Mouse (Mus musculus): Measurements from ENCODE around the gene Prkar1a. TPM values are rescaled to one million over a fixed set of nuclear protein-coding genes. Genes with fewer than 3 reads are reported as not detected.
A peak's percentile ranks its signal among the peaks of the same experiment; 100 is the strongest.

Prkar1a gene
- polyA plus RNA-seq, 1 experiment from 2014 or later: 395 TPM

- no peak for ATAC-seq (ENCODE audit: low FRiP score, low TSS enrichment)
- no peak overlapping the region for H3K4me3 ChIP-seq (ENCODE audit: low read length)
- no peak overlapping the region for H3K9ac ChIP-seq (replicated peaks; ENCODE audit: low read length)
- H3K27ac ChIP-seq (ENCODE audit: low read length): no peak overlapping the region
- no peaks in the 10 kb centered on the region for H3K9me3 ChIP-seq (ENCODE audit: low read length)
- no peak overlapping the region for H3K4me2 ChIP-seq (replicated peaks; ENCODE audit: low read depth, low read length)
- H3K27me3 ChIP-seq (ENCODE audit: insufficient read depth, low read length): no peaks in the 10 kb centered on the region
- peaks cover 23% of the 10 kb centered on the region for H3K4me1 ChIP-seq (ENCODE audit: insufficient read depth, low read length)
- no peaks in the 10 kb centered on the region for H3K36me3 ChIP-seq (ENCODE audit: insufficient read depth, low read length)
- 41% methylated on average over 6 of the region's 6 CpGs for WGBS
Measured at GRCm38 (mm10) chr11:109700761-109701160, 51.6 kb downstream of the Prkar1a start.

GRCm38 (mm10) chr11:109702031-109702815 lies 53.0 kb downstream of the Prkar1a start:
- no peaks in the 10 kb centered on the region for H3K36me3 ChIP-seq (ENCODE audit: insufficient read depth, low read length)
- H3K9me3 ChIP-seq (ENCODE audit: low read length): no peaks in the 10 kb centered on the region
- 45% methylated on average over 10 of the region's 10 CpGs for WGBS
- no peak overlapping the region for H3K4me3 ChIP-seq (ENCODE audit: low read length)
- H3K9ac ChIP-seq (replicated peaks; ENCODE audit: low read length): 0 out of 2 replicates have a peak overlapping the region, but pooled peaks have one; percentile 22
- peak; percentile 61; the same call in 1 of the 2 replicates for ATAC-seq (ENCODE audit: low FRiP score, low TSS enrichment)
- H3K4me2 ChIP-seq (replicated peaks; ENCODE audit: low read depth, low read length): no peak overlapping the region
- peak overlapping the region; percentile 58; the same call in 1 of the 2 replicates for H3K27ac ChIP-seq (ENCODE audit: low read length)
- peaks cover 23% of the 10 kb centered on the region for H3K4me1 ChIP-seq (ENCODE audit: insufficient read depth, low read length)
- H3K27me3 ChIP-seq (ENCODE audit: insufficient read depth, low read length): no peaks in the 10 kb centered on the region

- no peak for ATAC-seq (ENCODE audit: low FRiP score, low TSS enrichment)
- 25% methylated on average over 9 of the region's 9 CpGs for WGBS
Measured at GRCm38 (mm10) chr11:109703845-109704244, 54.6 kb downstream of the Prkar1a start.

GRCm38 (mm10) chr11:109704311-109705205 lies 55.4 kb downstream of the Prkar1a start:
- H3K4me3 ChIP-seq (ENCODE audit: low read length): no peak overlapping the region
- no peaks in the 10 kb centered on the region for H3K27me3 ChIP-seq (ENCODE audit: insufficient read depth, low read length)
- H3K27ac ChIP-seq (ENCODE audit: low read length): no peak overlapping the region
- peaks cover 23% of the 10 kb centered on the region for H3K4me1 ChIP-seq (ENCODE audit: insufficient read depth, low read length)
- 0 out of 2 replicates have a peak, but pooled peaks have one; percentile 20 for ATAC-seq (ENCODE audit: low FRiP score, low TSS enrichment)
- H3K4me2 ChIP-seq (replicated peaks; ENCODE audit: low read depth, low read length): no peak overlapping the region
- H3K36me3 ChIP-seq (ENCODE audit: insufficient read depth, low read length): no peaks in the 10 kb centered on the region
- H3K9ac ChIP-seq (replicated peaks; ENCODE audit: low read length): no peak overlapping the region
- no peaks in the 10 kb centered on the region for H3K9me3 ChIP-seq (ENCODE audit: low read length)
- 64% methylated on average over 22 of the region's 22 CpGs for WGBS

More at GRCm38 (mm10) chr11:109703845-109704244, 54.6 kb downstream of the Prkar1a start:
- Histone ChIP-seq H3K9me3 (ENCODE audit: low read length) (no peaks in the 10 kb centered on the region), H3K27me3 (ENCODE audit: insufficient read depth, low read length) (no peaks in the 10 kb centered on the region), H3K9ac (replicated peaks; ENCODE audit: low read length) (no peak overlapping the region), H3K4me2 (replicated peaks; ENCODE audit: low read depth, low read length) (no peak overlapping the region), H3K27ac (ENCODE audit: low read length) (no peak overlapping the region), H3K4me1 (ENCODE audit: insufficient read depth, low read length) (peaks cover 23% of the 10 kb centered on the region), H3K4me3 (ENCODE audit: low read length) (no peak overlapping the region), H3K36me3 (ENCODE audit: insufficient read depth, low read length) (no peaks in the 10 kb centered on the region)

GRCm38 (mm10) chr11:109705336-109706054 lies 56.3 kb downstream of the Prkar1a start:
- peaks cover 23% of the 10 kb centered on the region for H3K4me1 ChIP-seq (ENCODE audit: insufficient read depth, low read length)
- no peaks in the 10 kb centered on the region for H3K9me3 ChIP-seq (ENCODE audit: low read length)
- ATAC-seq (ENCODE audit: low FRiP score, low TSS enrichment): no peak
- H3K9ac ChIP-seq (replicated peaks; ENCODE audit: low read length): no peak overlapping the region
- H3K27me3 ChIP-seq (ENCODE audit: insufficient read depth, low read length): no peaks in the 10 kb centered on the region
- no peak overlapping the region for H3K4me3 ChIP-seq (ENCODE audit: low read length)
- 75% methylated on average over 9 of the region's 9 CpGs for WGBS
- no peaks in the 10 kb centered on the region for H3K36me3 ChIP-seq (ENCODE audit: insufficient read depth, low read length)
- H3K27ac ChIP-seq (ENCODE audit: low read length): no peak overlapping the region
- H3K4me2 ChIP-seq (replicated peaks; ENCODE audit: low read depth, low read length): no peak overlapping the region

GRCm38 (mm10) chr11:109706055-109706412 lies 56.8 kb downstream of the Prkar1a start:
- peaks cover 23% of the 10 kb centered on the region for H3K4me1 ChIP-seq (ENCODE audit: insufficient read depth, low read length)
- 72% methylated on average over 9 of the region's 9 CpGs for WGBS
- no peak overlapping the region for H3K4me2 ChIP-seq (replicated peaks; ENCODE audit: low read depth, low read length)
- no peaks in the 10 kb centered on the region for H3K27me3 ChIP-seq (ENCODE audit: insufficient read depth, low read length)
- H3K9ac ChIP-seq (replicated peaks; ENCODE audit: low read length): no peak overlapping the region
- no peaks in the 10 kb centered on the region for H3K9me3 ChIP-seq (ENCODE audit: low read length)
- H3K4me3 ChIP-seq (ENCODE audit: low read length): no peak overlapping the region
- no peak overlapping the region for H3K27ac ChIP-seq (ENCODE audit: low read length)
- no peak for ATAC-seq (ENCODE audit: low FRiP score, low TSS enrichment)
- no peaks in the 10 kb centered on the region for H3K36me3 ChIP-seq (ENCODE audit: insufficient read depth, low read length)

- H3K27ac ChIP-seq (ENCODE audit: low read length): no peak overlapping the region
- H3K4me1 ChIP-seq (ENCODE audit: insufficient read depth, low read length): peaks cover 23% of the 10 kb centered on the region
- no peaks in the 10 kb centered on the region for H3K9me3 ChIP-seq (ENCODE audit: low read length)
- H3K4me2 ChIP-seq (replicated peaks; ENCODE audit: low read depth, low read length): no peak overlapping the region
- H3K36me3 ChIP-seq (ENCODE audit: insufficient read depth, low read length): no peaks in the 10 kb centered on the region
- no peak for ATAC-seq (ENCODE audit: low FRiP score, low TSS enrichment)
- H3K9ac ChIP-seq (replicated peaks; ENCODE audit: low read length): no peak overlapping the region
- WGBS: 69% methylated on average over 4 of the region's 4 CpGs
- no peak overlapping the region for H3K4me3 ChIP-seq (ENCODE audit: low read length)
- no peaks in the 10 kb centered on the region for H3K27me3 ChIP-seq (ENCODE audit: insufficient read depth, low read length)
Measured at GRCm38 (mm10) chr11:109706586-109706985, 57.4 kb downstream of the Prkar1a start.

GRCm38 (mm10) chr11:109707442-109707841 lies 58.2 kb downstream of the Prkar1a start:
- H3K9ac ChIP-seq (replicated peaks; ENCODE audit: low read length): no peak overlapping the region

GRCm38 (mm10) chr11:109708786-109709185 lies 59.6 kb downstream of the Prkar1a start:
- 92% methylated on average over 4 of the region's 4 CpGs for WGBS
- H3K4me3 ChIP-seq (ENCODE audit: low read length): no peak overlapping the region

More at GRCm38 (mm10) chr11:109707442-109707841, 58.2 kb downstream of the Prkar1a start:
- no peak overlapping the region for H3K27ac ChIP-seq (ENCODE audit: low read length)
- H3K9me3 ChIP-seq (ENCODE audit: low read length): no peaks in the 10 kb centered on the region
- WGBS: 76% methylated on average over 3 of the region's 3 CpGs
- peaks cover 15% of the 10 kb centered on the region for H3K4me1 ChIP-seq (ENCODE audit: insufficient read depth, low read length)
- no peak overlapping the region for H3K4me2 ChIP-seq (replicated peaks; ENCODE audit: low read depth, low read length)
- H3K4me3 ChIP-seq (ENCODE audit: low read length): no peak overlapping the region
- H3K27me3 ChIP-seq (ENCODE audit: insufficient read depth, low read length): no peaks in the 10 kb centered on the region
- no peaks in the 10 kb centered on the region for H3K36me3 ChIP-seq (ENCODE audit: insufficient read depth, low read length)
- no peak for ATAC-seq (ENCODE audit: low FRiP score, low TSS enrichment)

More at GRCm38 (mm10) chr11:109708786-109709185, 59.6 kb downstream of the Prkar1a start:
- no peak for ATAC-seq (ENCODE audit: low FRiP score, low TSS enrichment)
- H3K27me3 ChIP-seq (ENCODE audit: insufficient read depth, low read length): no peaks in the 10 kb centered on the region
- H3K36me3 ChIP-seq (ENCODE audit: insufficient read depth, low read length): no peaks in the 10 kb centered on the region
- H3K4me2 ChIP-seq (replicated peaks; ENCODE audit: low read depth, low read length): no peak overlapping the region
- H3K4me1 ChIP-seq (ENCODE audit: insufficient read depth, low read length): peaks cover 9% of the 10 kb centered on the region; the same call in 1 of the 2 replicates
- H3K27ac ChIP-seq (ENCODE audit: low read length): no peak overlapping the region
- H3K9me3 ChIP-seq (ENCODE audit: low read length): no peaks in the 10 kb centered on the region
- H3K9ac ChIP-seq (replicated peaks; ENCODE audit: low read length): no peak overlapping the region

Data from kidney, embryonic 16.5 days (tissue).